Mouse (Mus musculus): ENCODE results near the gene Dtnb.

The Dtnb gene

GRCm38 (mm10) chr12:3738741-3739529 lies 166.8 kb downstream of the Dtnb start:
- no peak for DNase-seq

GRCm38 (mm10) chr12:3739749-3740704 lies 167.8 kb downstream of the Dtnb start:
- peak; percentile 36 for DNase-seq

- DNase-seq: no peak
Measured at GRCm38 (mm10) chr12:3740705-3741081, 168.5 kb downstream of the Dtnb start.

GRCm38 (mm10) chr12:3745432-3746105 lies 173.4 kb downstream of the Dtnb start:
- no peak for DNase-seq

GRCm38 (mm10) chr12:3746369-3746768 lies 174.2 kb downstream of the Dtnb start:
- DNase-seq: no peak

GRCm38 (mm10) chr12:3747583-3747982 lies 175.4 kb downstream of the Dtnb start:
- no peak for DNase-seq

- DNase-seq: no peak
Measured at GRCm38 (mm10) chr12:3755522-3755921, 183.3 kb downstream of the Dtnb start.

- DNase-seq: no peak
Measured at GRCm38 (mm10) chr12:3756216-3756615, 184.0 kb downstream of the Dtnb start.

- DNase-seq: no peak
Measured at GRCm38 (mm10) chr12:3758127-3758526, 185.9 kb downstream of the Dtnb start.

GRCm38 (mm10) chr12:3759419-3759818 lies 187.2 kb downstream of the Dtnb start:
- DNase-seq: peak; percentile 45

GRCm38 (mm10) chr12:3760876-3761590 lies 188.9 kb downstream of the Dtnb start:
- DNase-seq: no peak

GRCm38 (mm10) chr12:3761591-3762295 lies 189.6 kb downstream of the Dtnb start:
- DNase-seq: no peak

GRCm38 (mm10) chr12:3764191-3764804 lies 192.1 kb downstream of the Dtnb start:
- DNase-seq: no peak

GRCm38 (mm10) chr12:3767360-3767759 lies 195.2 kb downstream of the Dtnb start:
- no peak for DNase-seq

- no peak for DNase-seq
Measured at GRCm38 (mm10) chr12:3768391-3768790, 196.2 kb downstream of the Dtnb start.

GRCm38 (mm10) chr12:3770546-3770945 lies 198.4 kb downstream of the Dtnb start:
- no peak for DNase-seq

- DNase-seq: no peak
Measured at GRCm38 (mm10) chr12:3771080-3771479, 198.9 kb downstream of the Dtnb start.

- DNase-seq: no peak
Measured at GRCm38 (mm10) chr12:3773643-3774042, 201.5 kb downstream of the Dtnb start.

- DNase-seq: no peak
Measured at GRCm38 (mm10) chr12:3776015-3776414, 203.8 kb downstream of the Dtnb start.

GRCm38 (mm10) chr12:3777682-3778081 lies 205.5 kb downstream of the Dtnb start:
- DNase-seq: no peak

GRCm38 (mm10) chr12:3778286-3778685 lies 206.1 kb downstream of the Dtnb start:
- DNase-seq: no peak

All from thymus, postnatal 4 days (tissue).